ENCODE assay signal across 9 mouse cellular contexts in the genomic region with DNA sequence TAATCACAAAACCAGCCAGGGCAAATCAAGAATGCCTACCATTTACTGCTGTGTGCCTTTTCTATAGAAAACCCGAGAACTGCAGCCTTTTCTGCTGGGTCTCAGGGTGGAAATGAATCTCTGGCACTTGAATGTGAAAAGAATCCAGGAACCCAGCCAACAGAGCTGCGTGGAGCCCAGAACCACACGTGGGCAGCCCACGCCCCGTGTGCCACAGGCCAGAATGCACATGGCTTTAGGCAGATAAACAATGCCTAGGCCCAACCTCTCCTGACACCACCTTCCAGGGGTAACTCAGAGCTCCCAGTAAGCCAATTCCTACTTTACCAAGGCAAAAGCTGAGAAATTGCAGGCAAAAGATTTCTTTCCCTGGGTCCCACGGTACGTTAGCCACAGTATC. TPM values are rescaled to one million over a fixed set of nuclear protein-coding genes. Genes with fewer than 3 reads are reported as not detected.
DNase-seq lines count a peak whose midpoint lies in the region; ATAC-seq and TF ChIP-seq lines count a peak whose summit lies in the region.
"Had no signal": no experiment of that assay in that cellular context is flagged by ENCODE, and none has a peak within 500 bp of the region (broad histone marks: within the 10 kb centered on the region; RNA-seq: fewer than 3 reads in every experiment).

No protein-coding gene starts in this region.

- no peak overlapping the region for H3K9ac ChIP-seq in lung, postnatal 0 days (replicated peaks; ENCODE audit: low read depth)
- no peak overlapping the region for H3K9ac ChIP-seq in forebrain, postnatal 0 days
- H3K9ac ChIP-seq: limb, embryonic 12.5 days had no signal

- no peak for TF ChIP-seq POLR2A in olfactory bulb, adult 2 months (IDR thresholded peaks at IDR 0.05; ENCODE audit: insufficient read depth, low read depth, low read length)

- 49% methylated on average over 7 of the region's 7 CpGs for WGBS in lung, postnatal 0 days
- WGBS in forebrain, postnatal 0 days, result 37% methylated on average over 7 of the region's 7 CpGs
- WGBS in olfactory bulb, adult 2 months, result 37% methylated on average over 7 of the region's 7 CpGs

- H3K4me2 ChIP-seq in lung, postnatal 0 days (replicated peaks; ENCODE audit: low read depth, low read length), result no peak overlapping the region
- no peak overlapping the region for H3K4me2 ChIP-seq in forebrain, postnatal 0 days (ENCODE audit: low read depth)
- H3K4me2 ChIP-seq: limb, embryonic 12.5 days had no signal

- H3K27me3 ChIP-seq in lung, postnatal 0 days (replicated peaks; ENCODE audit: insufficient read depth, low read length), result no peaks in the 10 kb centered on the region
- no peaks in the 10 kb centered on the region for H3K27me3 ChIP-seq in forebrain, postnatal 0 days (ENCODE audit: insufficient read depth, low read length)
- H3K27me3 ChIP-seq: limb, embryonic 12.5 days had no signal

- DNase-seq in cerebellum, postnatal 14 days, result peak; percentile 77 to 78
- no peak for DNase-seq in cerebellum, adult 9-11 months
- no peak for DNase-seq in lung, postnatal 0 days (ENCODE audit: low spot score)
- DNase-seq in lung, adult 18-20 months, result no peak
- peak; percentile 47 for DNase-seq in forebrain, postnatal 0 days
- no peak for DNase-seq in urinary bladder, adult 2 months (ENCODE audit: low spot score)
- DNase-seq in urinary bladder, postnatal 14 days (ENCODE audit: low spot score), result no peak

- H3K9me3 ChIP-seq in lung, postnatal 0 days (ENCODE audit: low read length), result no peaks in the 10 kb centered on the region
- no peaks in the 10 kb centered on the region for H3K9me3 ChIP-seq in forebrain, postnatal 0 days (ENCODE audit: low read length)

- no peak overlapping the region for H3K4me3 ChIP-seq in lung, postnatal 0 days (ENCODE audit: low read depth, low read length)
- H3K4me3 ChIP-seq in forebrain, postnatal 0 days (ENCODE audit: low read depth, low read length), result no peak overlapping the region
- H3K4me3 ChIP-seq in olfactory bulb, adult 2 months (ENCODE audit: insufficient read depth, low read depth, low read length), result no peak overlapping the region
- H3K4me3 ChIP-seq: limb, embryonic 12.5 days had no signal

- no peak overlapping the region for H3K27ac ChIP-seq in lung, postnatal 0 days (ENCODE audit: low read length)
- peak overlapping the region; percentile 69 for H3K27ac ChIP-seq in forebrain, postnatal 0 days (ENCODE audit: low read depth, low read length)
- peak overlapping the region; percentile 72 for H3K27ac ChIP-seq in olfactory bulb, adult 2 months (ENCODE audit: insufficient read depth, low read depth, low read length)

- no peaks in the 10 kb centered on the region for H3K36me3 ChIP-seq in lung, postnatal 0 days (ENCODE audit: insufficient read depth, low read length)
- H3K36me3 ChIP-seq in forebrain, postnatal 0 days (ENCODE audit: insufficient read depth), result no peaks in the 10 kb centered on the region

- 0 out of 2 replicates have a peak, but pooled peaks have one; percentile 22 for ATAC-seq in lung, postnatal 0 days
- ATAC-seq in forebrain, postnatal 0 days, result peak; percentile 59; the same call in 1 of the 2 replicates

- TF ChIP-seq CTCF in lung, postnatal 0 days (IDR thresholded peaks at IDR 0.05), result no peak
- no peak for TF ChIP-seq CTCF in forebrain, postnatal 0 days (IDR thresholded peaks at IDR 0.05; ENCODE audit: low read depth)
- no peak for TF ChIP-seq CTCF in olfactory bulb, adult 2 months (IDR thresholded peaks at IDR 0.05; ENCODE audit: insufficient read depth, low read depth, low read length)

- no peaks in the 10 kb centered on the region; the same call in 1 of the 2 replicates for H3K4me1 ChIP-seq in lung, postnatal 0 days (ENCODE audit: insufficient read depth, low read depth, low read length)
- H3K4me1 ChIP-seq in forebrain, postnatal 0 days (ENCODE audit: insufficient read depth), result peaks cover 9% of the 10 kb centered on the region
- H3K4me1 ChIP-seq in olfactory bulb, adult 2 months (ENCODE audit: control insufficient read depth, insufficient read depth, low read length), result peaks cover 9% of the 10 kb centered on the region

- no peak for TF ChIP-seq EP300 in lung, postnatal 0 days (IDR thresholded peaks at IDR 0.05)

RNA-seq across cellular contexts. Expression of gene Clmn, which starts 5.7 kb away (rescaled TPM):
- 2.0 and 2.5 TPM in 2 replicates for polyA plus RNA-seq in lung, postnatal 0 days (2015; fragmentation: Nextera tagmentation; extraction: Ambion mirVana)
- 1.8 and 2.0 TPM in 2 replicates for total RNA-seq in forebrain, postnatal 0 days (2014; rRNA removed)
- 1.2 and 1.8 TPM in 2 replicates for polyA plus RNA-seq in forebrain, postnatal 0 days (2015; fragmentation: Nextera tagmentation; extraction: Ambion mirVana)
- polyA plus RNA-seq in olfactory bulb, adult 2 months (2012; ENCODE audit: insufficient read depth, insufficient read length, low replicate concordance, missing spikeins), result not detected in 2 replicates
- 7.4 and 8.1 TPM in 2 replicates for polyA plus RNA-seq in urinary bladder, adult 2 months (2012; rRNA removed)

Comparison
In these comparisons a context has a peak if more than half of its experiments do, and no peak if none do; other contexts are left out.
1. DNase-seq: peak in cerebellum, postnatal 14 days (2 of 2) and forebrain, postnatal 0 days (single experiment); none in cerebellum, adult 9-11 months (single experiment), lung, postnatal 0 days (single experiment), lung, adult 18-20 months (0 of 2), urinary bladder, adult 2 months (single experiment) and urinary bladder, postnatal 14 days (single experiment).